Mouse (Mus musculus): ENCODE data around the gene Fam71f2.

Gene Fam71f2

DNA sequence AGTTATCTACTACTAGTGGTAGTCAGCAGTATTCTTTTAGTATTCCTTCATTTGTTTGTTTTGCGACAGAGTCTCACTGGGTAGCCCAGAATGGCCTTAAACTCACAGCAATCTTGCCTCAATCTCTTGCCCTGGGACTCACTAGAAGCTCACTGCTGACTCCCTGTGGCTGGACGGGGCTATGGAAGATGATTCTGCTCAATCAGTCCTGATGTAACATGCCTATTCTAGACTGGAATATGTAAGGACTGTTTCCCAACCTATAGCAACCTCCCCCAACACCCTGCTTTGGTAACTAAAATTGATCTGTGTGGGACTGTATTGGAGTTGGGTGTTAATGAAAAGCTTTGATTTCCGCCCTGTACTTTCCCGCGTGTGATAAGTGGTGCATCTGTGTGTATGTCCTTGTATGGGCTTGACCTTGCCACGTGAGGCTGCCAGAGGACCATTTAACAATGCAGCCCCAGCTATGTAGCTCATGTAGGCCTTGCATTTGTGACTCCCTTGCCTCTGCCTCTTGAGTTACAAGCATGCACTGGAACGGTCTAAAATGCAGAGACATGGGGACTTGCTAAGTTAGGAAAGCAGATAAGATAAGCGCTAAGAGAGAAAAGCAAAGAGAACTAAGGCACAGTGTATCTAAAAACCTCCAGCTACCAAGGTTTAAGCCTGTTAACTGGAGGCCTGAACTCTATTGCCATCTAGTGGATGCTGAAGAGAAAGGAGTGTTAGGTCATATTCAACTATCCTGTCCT, 703 bp upstream of the Fam71f2 start:
- peak; percentile 57 for DNase-seq (ENCODE audit: low spot score)

DNA sequence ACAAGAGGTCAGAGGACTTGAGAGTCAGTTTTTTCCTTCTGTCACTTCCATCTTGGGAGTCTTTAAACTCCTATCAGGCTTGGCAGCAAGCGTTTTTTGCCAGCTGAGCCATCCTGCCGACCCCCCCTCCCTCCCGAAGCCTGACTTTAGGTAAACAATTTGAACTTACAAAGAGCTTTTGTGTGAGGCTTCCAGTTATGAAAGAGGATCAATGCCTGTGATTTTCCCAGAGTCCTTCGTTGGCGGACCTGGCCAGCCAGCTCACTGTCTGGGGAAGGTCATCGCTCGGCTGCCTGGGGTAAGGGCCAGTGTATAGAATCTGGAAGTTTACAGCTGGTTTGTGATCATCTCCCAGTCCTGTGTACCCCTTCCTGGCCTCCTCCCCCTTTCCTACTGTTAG, 1.3 kb downstream of the Fam71f2 start:
- DNase-seq (ENCODE audit: low spot score): no peak

DNA sequence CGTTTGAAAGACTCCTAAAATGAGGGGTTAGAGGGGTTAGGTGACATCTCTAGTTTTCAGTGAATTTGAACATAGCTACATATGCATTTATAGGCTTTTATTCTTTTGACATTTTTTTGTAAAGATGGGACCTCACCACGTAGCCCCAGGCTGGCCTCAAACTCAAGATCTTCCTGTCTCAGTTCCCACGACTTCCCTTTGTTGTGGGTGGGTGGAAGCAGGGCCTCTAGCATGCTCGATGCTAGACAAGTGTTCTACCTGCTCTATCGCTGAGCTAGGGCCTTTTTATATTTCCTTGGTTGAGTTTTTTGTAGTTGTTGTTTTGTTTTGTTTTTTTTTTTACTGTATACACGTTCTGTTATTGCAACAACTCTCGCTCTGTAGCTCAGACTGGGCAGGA, 7.5 kb downstream of the Fam71f2 start:
- DNase-seq (ENCODE audit: low spot score): no peak

DNA sequence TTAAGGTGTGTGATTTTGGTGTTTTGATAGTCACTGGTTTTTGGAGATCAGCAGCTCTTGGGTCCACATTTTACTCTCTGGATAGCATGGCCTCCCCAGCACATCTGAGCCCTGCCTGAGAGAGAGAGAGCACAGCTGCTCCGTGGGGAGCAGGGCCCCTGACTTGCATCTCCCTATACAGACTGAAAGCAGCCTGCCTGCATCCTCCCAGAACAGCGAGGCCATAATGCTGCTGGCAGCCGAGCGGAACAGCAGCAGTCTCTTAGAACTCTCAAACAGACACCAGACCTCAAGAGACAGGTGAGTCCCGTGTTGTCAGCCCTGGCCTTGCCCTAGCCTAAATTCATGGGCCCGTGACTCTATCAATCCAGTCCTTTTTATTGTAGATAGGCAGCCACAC, 8.1 kb downstream of the Fam71f2 start:
- DNase-seq (ENCODE audit: low spot score): no peak

DNA sequence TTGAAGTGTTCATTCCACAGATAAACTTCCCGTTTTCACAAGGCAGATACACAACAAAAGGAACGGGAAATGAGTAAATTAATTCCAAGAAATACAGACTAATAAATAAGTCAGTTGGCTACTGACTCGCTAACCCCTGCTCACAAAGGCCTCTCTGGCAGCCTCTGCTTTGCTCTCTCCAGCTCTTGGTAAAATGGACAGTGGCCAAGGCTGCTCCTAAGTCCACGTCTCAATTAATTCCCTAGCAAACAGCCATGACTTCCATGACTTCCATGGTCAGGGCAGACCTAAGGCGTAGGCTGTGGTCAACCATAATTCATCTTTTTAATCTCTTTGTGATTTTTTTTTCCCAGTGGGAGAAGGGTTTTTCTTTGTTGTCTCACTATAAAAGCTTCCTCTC, 8.6 kb downstream of the Fam71f2 start:
- peak; percentile 30 for DNase-seq (ENCODE audit: low spot score)

DNA sequence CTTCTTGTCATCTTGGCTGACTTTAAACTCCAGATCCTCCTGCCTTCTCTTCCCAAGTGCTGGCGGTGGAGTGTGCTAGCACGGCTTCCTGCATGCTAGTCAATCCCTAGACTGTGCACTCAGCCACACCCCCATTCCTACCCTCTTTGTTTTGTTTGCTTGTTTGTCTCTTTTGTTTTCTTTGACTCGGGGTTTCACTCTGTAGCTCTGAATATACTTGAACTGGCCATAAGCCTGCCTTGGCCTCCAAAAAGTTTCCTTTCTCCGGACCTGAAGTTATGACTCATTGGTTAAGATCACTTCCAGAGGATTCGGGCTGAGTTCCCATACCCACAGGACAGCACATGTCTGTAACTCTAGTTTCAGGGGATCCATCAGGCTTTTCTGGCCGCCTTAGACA, 9.3 kb downstream of the Fam71f2 start:
- DNase-seq (ENCODE audit: low spot score): no peak

DNA sequence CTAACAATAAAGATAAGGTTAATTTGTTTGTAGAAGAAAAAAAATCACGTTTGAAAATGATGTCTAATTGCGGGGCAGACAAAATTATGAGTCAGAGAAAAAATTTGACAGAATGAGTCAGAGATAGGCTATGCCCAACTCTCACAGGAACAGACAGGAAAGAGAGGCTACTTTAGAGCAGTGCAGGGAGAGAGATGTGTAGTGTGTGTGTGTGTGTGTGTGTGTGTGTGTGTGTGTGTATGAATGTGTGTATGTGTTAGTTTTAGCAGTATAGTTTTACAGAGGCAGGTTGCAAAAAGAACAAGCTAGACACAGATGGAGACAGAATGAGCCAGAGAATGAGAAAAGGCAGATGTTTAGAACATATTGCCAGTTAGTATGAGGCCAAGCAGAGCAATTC, 19.7 kb downstream of the Fam71f2 start:
- DNase-seq (ENCODE audit: low spot score): no peak

DNA sequence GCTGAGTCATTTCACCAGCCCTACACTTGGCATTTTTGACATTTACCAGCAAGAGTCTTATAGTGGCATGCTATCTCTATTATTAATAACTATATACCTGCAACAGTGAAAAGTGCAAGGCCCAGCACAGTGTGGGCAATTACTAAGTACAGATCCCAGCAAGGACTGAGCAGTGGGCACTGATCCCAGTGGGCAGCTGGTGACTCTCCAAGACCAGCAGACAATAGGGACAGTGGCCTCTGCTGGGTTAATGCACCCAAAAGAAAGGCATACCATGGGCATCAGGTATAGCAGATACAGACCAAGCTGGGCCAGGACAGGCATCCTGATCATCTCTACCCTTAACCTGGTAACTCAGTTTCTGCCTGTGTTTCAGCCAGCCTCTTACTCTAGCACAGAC, 23.9 kb downstream of the Fam71f2 start:
- no peak for DNase-seq (ENCODE audit: low spot score)

DNA sequence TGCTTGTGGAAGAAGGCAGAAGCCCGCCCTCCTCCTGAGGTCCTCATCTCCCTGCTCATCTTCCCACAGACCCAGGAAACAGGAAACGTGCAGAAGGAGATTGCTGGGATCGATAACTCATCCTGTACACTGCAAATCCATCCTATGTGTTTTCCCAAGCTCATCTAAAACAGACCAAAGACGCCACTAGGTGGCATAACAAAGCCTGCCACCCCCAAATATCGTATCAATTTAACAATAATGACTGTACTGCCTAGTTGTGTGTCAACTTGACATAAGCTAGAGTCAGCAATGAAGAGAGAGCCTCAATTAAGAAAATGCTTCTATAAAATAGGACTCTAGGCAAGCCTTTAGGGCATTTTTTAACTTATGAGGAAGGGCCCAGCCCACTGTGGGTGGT, 24.3 kb downstream of the Fam71f2 start:
- no peak for DNase-seq (ENCODE audit: low spot score)

DNA sequence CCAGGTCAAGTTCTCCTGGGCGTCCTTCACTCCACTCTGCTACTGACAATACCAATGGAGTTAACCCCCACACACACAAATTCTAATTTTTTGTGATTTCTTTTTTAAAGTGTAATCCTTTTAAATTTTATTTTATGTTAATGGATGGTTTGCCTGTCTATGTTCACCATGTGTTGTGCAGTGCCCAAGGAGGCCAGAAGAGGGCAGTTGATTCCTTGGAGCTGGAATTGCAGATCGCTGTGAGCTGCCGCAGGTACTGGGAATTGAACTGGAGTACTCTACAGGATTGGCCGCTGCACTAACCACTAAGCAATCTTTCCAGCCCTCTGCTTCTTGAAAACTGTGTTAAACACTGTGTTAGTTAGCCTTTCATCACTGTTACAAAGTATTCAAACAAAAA, 26.1 kb downstream of the Fam71f2 start:
- no peak for DNase-seq (ENCODE audit: low spot score)

DNA sequence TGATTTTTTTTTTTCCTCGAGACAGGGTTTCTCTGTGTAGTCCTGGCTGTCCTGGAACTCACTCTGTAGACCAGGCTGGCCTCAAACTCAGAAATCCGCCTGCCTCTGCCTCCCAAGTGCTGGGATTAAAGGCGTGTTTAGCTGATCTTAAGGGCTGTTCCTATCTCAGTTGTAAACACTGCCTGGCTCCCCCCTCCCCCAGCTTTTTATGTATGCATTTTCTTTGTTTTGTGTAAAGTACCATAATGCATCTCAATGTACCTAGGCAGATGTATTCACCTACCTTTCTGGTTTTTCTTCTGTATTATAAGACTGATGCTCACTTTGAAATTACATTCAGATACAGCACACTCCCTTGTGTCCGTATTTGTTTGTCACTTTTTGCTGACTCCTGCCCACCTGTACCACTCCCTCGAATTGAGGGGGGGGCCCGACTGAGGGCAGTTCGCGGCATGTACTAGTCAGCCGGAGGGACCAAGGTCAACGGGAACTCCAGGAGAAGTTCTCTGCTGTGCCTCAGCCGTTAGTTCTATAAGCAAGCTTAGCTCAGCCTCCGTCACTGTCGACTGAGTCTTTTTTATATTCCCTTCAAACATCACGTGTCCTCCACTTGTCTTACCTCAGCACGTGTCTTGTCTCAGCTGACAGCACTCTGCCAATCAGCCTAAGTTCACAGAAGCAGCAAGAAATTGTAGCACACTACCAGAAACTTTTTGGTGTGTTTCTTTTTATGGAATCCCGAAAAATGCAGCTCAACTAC, 29.6 kb downstream of the Fam71f2 start:
- DNase-seq (ENCODE audit: low spot score): no peak

DNA sequence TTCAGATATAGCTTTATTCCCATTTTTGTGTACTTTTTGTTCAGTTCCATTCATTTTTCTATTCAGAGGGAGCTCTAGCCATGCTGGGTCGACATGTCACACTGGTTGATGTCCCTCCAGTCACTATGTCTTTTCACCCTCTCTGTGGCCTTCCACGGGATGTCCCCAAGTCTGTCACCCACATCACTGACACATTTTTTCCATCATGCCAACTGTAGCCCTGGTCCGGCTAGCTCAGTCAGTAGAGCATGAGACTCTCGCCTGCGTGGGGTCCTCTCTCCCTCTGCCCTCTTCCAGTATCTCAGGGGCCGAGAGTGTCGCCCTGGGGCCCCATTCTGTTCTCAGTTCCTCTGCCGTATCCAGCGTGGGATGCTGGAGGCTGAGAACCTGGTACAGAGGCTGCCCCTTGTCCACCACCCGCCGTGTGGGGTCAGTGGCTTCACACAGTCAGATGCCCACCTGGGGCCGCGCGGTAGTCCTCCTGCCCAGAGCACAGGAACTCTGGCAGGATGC, 34.4 kb downstream of the Fam71f2 start:
- DNase-seq (ENCODE audit: low spot score): no peak

DNA sequence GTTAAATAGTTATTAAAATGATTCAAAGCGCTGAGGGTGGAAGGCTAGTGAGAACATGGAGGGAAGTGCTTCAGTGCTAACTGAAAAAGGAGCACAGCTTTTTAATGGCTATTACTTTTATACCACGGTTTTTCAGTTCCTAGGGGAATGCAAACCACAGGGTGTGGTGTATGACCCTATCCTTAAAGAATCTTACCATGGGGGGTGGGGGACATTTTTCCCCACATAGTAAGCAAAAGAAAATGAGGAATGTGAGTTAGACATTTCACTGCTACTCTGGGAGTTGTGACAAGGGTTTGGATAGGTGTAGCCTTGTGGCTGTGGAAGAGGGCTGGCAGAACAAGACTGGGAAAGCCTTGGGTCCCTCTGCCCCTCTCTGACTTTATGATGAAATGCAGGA, 37.9 kb downstream of the Fam71f2 start:
- no peak for DNase-seq (ENCODE audit: low spot score)

DNA sequence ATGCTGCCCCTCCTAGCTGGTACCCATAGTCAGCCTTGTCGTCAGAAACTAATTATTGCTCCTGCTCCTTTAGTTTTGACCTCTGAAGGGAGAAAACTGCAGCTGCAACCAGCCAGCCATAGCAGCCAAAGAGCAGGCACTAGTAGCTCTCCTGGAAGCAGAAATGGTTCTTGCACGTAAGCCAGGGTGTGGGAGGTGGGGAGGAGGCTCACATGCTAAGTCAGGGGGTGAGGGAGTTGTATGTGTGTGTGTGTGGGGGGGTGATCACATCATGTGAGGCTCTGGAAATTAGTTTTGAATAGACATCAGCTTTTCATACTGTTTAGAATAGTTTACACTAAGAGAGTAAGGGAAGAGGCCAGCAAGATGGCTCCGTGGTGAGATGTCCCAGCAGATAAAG, 38.5 kb downstream of the Fam71f2 start:
- no peak for DNase-seq (ENCODE audit: low spot score)

DNA sequence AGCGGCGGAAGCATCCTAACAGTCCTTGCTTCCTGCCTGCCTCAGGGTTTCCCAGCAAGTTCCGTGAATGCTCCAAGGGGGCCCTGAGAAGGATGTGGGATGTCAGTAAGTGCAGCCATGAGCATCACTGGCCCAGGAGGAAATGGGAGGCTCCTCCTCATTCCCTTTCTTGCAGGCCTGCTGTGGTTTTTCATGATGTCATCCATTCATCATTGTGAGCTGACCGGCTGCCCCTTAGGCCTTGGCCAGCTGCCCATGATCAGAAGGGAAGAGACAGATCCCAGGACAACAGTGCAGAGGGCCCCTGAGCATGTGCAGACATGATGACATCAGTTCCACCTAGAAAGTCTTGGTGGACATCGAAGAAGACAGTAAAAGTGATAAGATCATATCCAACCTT, 39.5 kb downstream of the Fam71f2 start, which contains the start of gene Fam71f1:
TSS of gene Fam71f1 (plus strand) at position 262 of the 400 bp plus-strand sequence.
- DNase-seq (ENCODE audit: low spot score): no peak

DNA sequence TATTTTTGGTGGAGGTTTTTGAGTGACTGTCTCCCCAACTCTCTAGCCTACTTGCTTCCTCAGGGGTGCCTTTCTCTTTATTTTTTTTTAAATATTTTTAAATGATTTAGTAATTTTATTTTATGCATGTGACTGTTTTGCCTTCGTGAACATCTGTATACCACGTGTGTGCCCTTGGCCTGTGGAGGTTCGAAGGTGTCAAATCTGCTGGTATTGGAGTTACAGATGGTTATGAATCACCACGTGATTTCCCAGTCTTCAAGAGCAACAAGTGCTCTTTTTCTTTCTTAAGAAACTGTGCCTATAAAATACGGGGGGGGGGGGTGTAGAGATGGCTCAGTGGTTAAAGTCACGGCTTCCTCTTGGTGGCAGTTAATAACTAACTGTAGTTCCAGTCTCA, 42.2 kb downstream of the Fam71f2 start:
- no peak for DNase-seq (ENCODE audit: low spot score)

DNA sequence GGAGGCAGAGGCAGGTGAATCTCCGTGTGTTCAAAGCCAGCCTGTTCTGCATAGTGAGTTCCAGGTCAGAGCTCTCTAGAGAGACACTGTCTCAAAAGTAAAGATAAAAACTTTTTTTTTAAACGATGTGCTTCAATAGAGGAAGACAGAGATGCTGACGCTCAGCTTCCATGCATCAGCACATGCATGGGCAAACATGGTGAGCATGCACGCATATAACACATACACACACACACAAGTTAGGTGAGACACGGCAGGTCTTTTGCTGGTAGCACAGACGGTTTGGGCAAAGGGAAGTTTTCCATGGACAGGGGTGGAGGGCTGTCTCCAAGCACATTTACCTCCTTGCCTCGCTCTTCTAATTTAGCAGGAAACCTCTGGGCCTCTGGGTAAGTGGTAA, 42.8 kb downstream of the Fam71f2 start:
- no peak for DNase-seq (ENCODE audit: low spot score)

DNA sequence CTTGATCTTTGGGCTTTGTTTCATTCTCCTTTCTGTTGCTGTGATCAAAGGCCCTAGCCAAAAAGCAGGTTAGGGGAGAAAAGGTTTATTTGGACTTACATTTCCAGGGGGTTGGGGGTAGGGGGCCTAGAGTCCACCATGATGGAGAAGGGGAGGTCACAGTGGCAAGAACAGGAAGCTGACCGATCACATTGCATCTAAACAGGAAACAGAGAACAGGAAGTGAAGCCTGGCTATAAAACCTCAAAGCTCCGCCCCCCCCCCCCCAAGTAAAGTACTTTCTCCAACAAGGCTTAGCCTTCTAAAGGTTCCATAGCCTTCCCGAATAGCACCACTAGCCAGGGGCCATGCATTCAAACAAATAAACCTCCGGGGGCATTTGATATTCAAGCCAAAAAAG, 43.3 kb downstream of the Fam71f2 start:
- no peak for DNase-seq (ENCODE audit: low spot score)

DNA sequence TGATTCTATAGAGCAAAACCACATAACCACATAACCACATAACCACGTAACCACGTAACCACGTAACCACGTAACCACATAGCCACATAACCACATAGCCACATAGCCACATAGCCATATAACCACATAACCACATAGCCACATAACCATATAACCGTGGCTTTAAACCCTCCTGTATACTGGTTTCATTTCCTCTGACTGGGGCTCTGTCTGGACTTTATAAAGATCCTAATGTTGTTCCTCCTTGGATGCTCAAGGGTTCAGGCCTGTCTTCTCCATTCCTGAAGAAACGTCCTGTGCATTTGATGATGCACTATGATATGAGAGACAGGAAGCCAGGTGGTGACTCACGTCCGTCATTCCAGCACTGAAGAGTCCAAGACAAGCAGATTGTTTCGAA, 47.6 kb downstream of the Fam71f2 start:
- DNase-seq (ENCODE audit: low spot score): no peak

DNA sequence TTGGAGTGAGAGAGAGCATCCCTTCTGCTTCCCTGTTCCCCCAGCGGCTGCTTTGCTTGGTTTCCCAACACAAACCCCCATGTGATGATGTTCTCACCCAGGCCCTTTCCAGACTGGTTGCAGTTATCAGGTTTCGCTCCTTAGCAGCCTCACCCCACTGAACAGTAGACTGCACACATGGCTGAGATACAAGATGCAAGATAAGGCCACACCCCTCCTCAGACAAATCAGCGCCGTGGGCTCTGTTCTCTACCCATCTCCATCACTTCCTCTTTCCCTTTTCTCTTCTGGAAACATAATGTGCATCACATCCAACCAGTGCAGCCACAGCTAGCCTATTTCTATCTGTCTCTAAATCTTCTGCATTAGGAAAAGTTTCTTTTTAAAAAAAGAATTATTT, 50.1 kb downstream of the Fam71f2 start:
- DNase-seq (ENCODE audit: low spot score): no peak

Measured in ovary, adult 18-20 months (tissue).